Mouse (Mus musculus) CH12.LX (cell line): ENCODE measurements around the gene Adcy4.

Experiments used
- CTCF ChIP-seq, 2 experiments: IDR thresholded peaks in 1 of 2; conservative IDR thresholded peaks in 1 of 2; 2 replicates each; pipeline ENCODE4 v1.5.1; 2011 to 2012; ENCODE audit warnings: low read depth in 2 of 2, low read length in 2 of 2, improper control_type of control experiment in 1 of 2, inconsistent platforms in 1 of 2, mild to moderate bottlenecking in 1 of 2, moderate library complexity in 1 of 2
- E2F4 ChIP-seq: IDR thresholded peaks from 2 replicates; pipeline ENCODE4 v1.6.1; 2011; ENCODE audit warnings: low read depth, low read length, improper control_type of control experiment; ENCODE audit not compliant: insufficient replicate concordance
- EP300 ChIP-seq: IDR thresholded peaks from 2 replicates; pipeline ENCODE4 v1.6.1; 2011; ENCODE audit warnings: low read length, improper control_type of control experiment
- KAT2A ChIP-seq: IDR thresholded peaks from 2 replicates; pipeline ENCODE4 v1.6.1; 2012; ENCODE audit warnings: low read length, improper control_type of control experiment, inconsistent platforms; ENCODE audit not compliant: insufficient replicate concordance
- POLR2A ChIP-seq: IDR thresholded peaks from 2 replicates; pipeline ENCODE4 v1.6.1; 2011; ENCODE audit warnings: low read depth, mild to moderate bottlenecking, improper control_type of control experiment, low read length
- POLR2AphosphoS2 ChIP-seq: IDR thresholded peaks from 2 replicates; pipeline ENCODE4 v1.6.1; 2011; ENCODE audit warnings: low read depth, low read length, improper control_type of control experiment
- RAD21 ChIP-seq: IDR thresholded peaks from 2 replicates; pipeline ENCODE4 v1.6.1; 2011; ENCODE audit warnings: low read depth, mild to moderate bottlenecking, low read length, improper control_type of control experiment, moderate library complexity
- TBP ChIP-seq: conservative IDR thresholded peaks from 2 replicates; pipeline ENCODE4 v1.6.1; 2011; ENCODE audit warnings: low read depth, low read length, improper control_type of control experiment
- USF1 ChIP-seq: IDR thresholded peaks from 2 replicates; pipeline ENCODE4 v1.6.1; 2014; ENCODE audit warnings: low read depth, mild to moderate bottlenecking, inconsistent platforms, low read length, improper control_type of control experiment
- ZKSCAN1 ChIP-seq: IDR thresholded peaks from 2 replicates; pipeline ENCODE4 v1.6.1; 2012; ENCODE audit warnings: low read depth, inconsistent platforms, low read length, improper control_type of control experiment, borderline replicate concordance
- ZMIZ1 ChIP-seq: IDR thresholded peaks from 2 replicates; pipeline ENCODE4 v1.6.1; 2012; ENCODE audit warnings: low read depth, mild to moderate bottlenecking, inconsistent platforms, low read length, improper control_type of control experiment

- TF ChIP-seq USF1: no peak
- no peak for TF ChIP-seq POLR2A
- no peak for TF ChIP-seq CTCF (conservative IDR thresholded peaks at IDR 0.05 in 1 of 2, IDR thresholded peaks at IDR 0.05 in 1 of 2; ENCODE audit: low read depth in 2 of 2, low read length in 2 of 2)
- TF ChIP-seq RAD21: no peak
- no peak for TF ChIP-seq KAT2A
- no peak for TF ChIP-seq POLR2AphosphoS2
- no peak for TF ChIP-seq E2F4
- TF ChIP-seq ZKSCAN1: no peak
- TF ChIP-seq TBP: no peak
- TF ChIP-seq EP300: no peak
- no peak for TF ChIP-seq ZMIZ1
Measured at GRCm38 (mm10) chr14:55824001-55824480, 40.1 kb upstream of the Adcy4 start.
